Mouse (Mus musculus) forebrain, postnatal 0 days (tissue): ENCODE measurements around the gene Mov10. TPM values are rescaled to one million over a fixed set of nuclear protein-coding genes. Genes with fewer than 3 reads are reported as not detected.
A peak's percentile ranks its signal among the peaks of the same experiment; 100 is the strongest.
"Not testable (repeated sequence)": the region's sequence is repeated elsewhere in the genome, so short reads cannot be mapped to it uniquely, and the experiment has no call there.

Experiments used
- ATAC-seq: fragments of 200-750 bp; cut with Nextera tagmentation; 2 replicates; pipeline ENCODE4 v1.8.0; 2017; ENCODE audit warnings: mild to moderate bottlenecking, moderate library complexity
- DNase-seq: peaks from one replicate; pipeline ENCODE4 v3.0.0-alpha.2; 2015
- H3K27ac ChIP-seq: fragments of 300-500 bp; sonication (generic); 2 replicates; pipeline ENCODE4 v1.5.1; 2014; ENCODE audit warnings: low read depth, mild to moderate bottlenecking, antibody characterized with exemption, low read length, moderate library complexity, mixed read lengths
- H3K27me3 ChIP-seq: fragments of 300-500 bp; sonication (generic); 2 replicates; pipeline ENCODE4 v1.6.1; 2014; ENCODE audit warnings: mild to moderate bottlenecking, low read length, mixed read lengths; ENCODE audit not compliant: insufficient read depth
- H3K36me3 ChIP-seq: fragments of 300-500 bp; sonication (generic); 2 replicates; pipeline ENCODE4 v1.6.1; 2014; ENCODE audit warnings: mild to moderate bottlenecking, moderate library complexity; ENCODE audit not compliant: insufficient read depth
- H3K4me1 ChIP-seq: fragments of 300-500 bp; sonication (generic); 2 replicates; pipeline ENCODE4 v1.6.1; 2014; ENCODE audit warnings: antibody characterized with exemption; ENCODE audit not compliant: insufficient read depth
- H3K4me2 ChIP-seq: fragments of 300-500 bp; sonication (generic); 2 replicates; pipeline ENCODE4 v1.6.1; 2014; ENCODE audit warnings: low read depth, mild to moderate bottlenecking, moderate library complexity
- H3K4me3 ChIP-seq: fragments of 300-500 bp; sonication (generic); 2 replicates; pipeline ENCODE4 v1.5.1; 2014; ENCODE audit warnings: low read depth, low read length, mixed read lengths
- H3K9ac ChIP-seq: fragments of 300-500 bp; sonication (generic); 2 replicates; pipeline ENCODE4 v1.6.1; 2014; ENCODE audit warnings: mild to moderate bottlenecking
- H3K9me3 ChIP-seq: fragments of 300-500 bp; sonication (generic); 2 replicates; pipeline ENCODE4 v1.6.1; 2016; ENCODE audit warnings: low read length
- CTCF ChIP-seq: sonication (generic); IDR thresholded peaks from 2 replicates; pipeline ENCODE4 v1.5.1; 2016; ENCODE audit warnings: antibody characterized with exemption, control low read depth, low read depth
- WGBS: fragments of 180-500 bp; shearing (Covaris S2); extraction: QIAGEN DNeasy Blood & Tissue Kit; methylation state at CpG from one replicate; pipeline ENCODE4 v1.1.7; 2014; 5-methylcytosine and 5-hydroxymethylcytosine counted together
- polyA plus RNA-seq: library from polyadenylated mRNA; unstranded; fragments of >200 nt; fragmentation: Nextera tagmentation; extraction: Ambion mirVana; gene quantifications from 2 replicates; pipeline ENCODE4 v1.2.1, GENCODE M21; 2015
- total RNA-seq: library from RNA; depleted of rRNA; stranded (reverse); fragments of >200 nt; gene quantifications from 2 replicates; pipeline ENCODE4 v1.2.3, GENCODE M21; 2014

Gene Mov10
- total and polyA plus RNA-seq, 2 experiments from 2014 or later = 4.6 to 7.7 TPM

DNA sequence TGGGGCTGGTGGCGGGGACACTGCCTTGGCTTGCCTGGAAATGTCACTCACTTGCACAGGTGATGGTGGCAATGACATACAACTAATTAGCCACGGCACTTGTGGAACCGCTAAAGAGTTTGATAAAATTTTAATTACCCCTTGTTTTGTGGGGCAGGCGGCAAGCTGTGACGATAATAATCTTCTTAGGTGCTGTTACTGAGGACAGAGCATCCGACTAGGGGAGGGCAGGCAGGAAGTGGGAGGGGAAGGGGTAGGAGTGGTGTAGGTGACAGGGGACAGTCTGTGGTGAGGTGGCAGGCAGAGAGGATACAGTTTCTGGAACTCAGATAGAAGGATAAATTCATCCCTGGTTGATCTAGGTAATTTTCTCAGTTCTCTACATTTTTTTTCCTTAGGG is 46.9 kb downstream of the Mov10 start:
- no peak for TF ChIP-seq CTCF
- ATAC-seq (no peak), DNase-seq (no peak)
- Histone ChIP-seq H3K27me3 (peaks cover 3% of the 10 kb centered on the region), H3K4me3 (no peak overlapping the region), H3K27ac (no peak overlapping the region), H3K4me1 (no peaks in the 10 kb centered on the region), H3K36me3 (no peaks in the 10 kb centered on the region), H3K4me2 (no peak overlapping the region), H3K9me3 (no peaks in the 10 kb centered on the region), H3K9ac (no peak overlapping the region)
- 40% methylated on average over 6 of the region's 6 CpGs for WGBS

DNA sequence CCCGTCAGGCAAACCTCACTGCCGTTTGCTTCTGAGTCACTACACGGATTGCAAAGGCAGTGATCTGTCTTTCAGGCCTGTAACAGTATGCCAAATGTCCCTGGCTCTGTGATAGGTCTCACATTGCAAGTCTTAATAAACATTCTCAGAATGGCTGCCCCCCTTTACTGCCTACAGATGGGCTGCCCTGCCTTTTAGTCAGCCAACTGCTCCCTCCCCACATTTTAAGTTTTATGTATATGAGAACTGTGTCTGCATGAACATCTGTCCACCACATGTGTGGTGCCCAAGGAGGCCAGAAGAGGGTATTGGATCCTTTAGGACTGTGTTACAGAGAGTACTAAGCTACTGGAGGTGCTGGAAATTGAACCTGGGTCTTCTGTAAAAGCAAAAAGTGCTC is 47.4 kb downstream of the Mov10 start:
- no peak overlapping the region for H3K4me3 ChIP-seq
- no peak overlapping the region for H3K4me2 ChIP-seq
- no peak for ATAC-seq
- H3K27ac ChIP-seq = no peak overlapping the region
- no peak for DNase-seq
- 82% methylated on average over 3 of the region's 3 CpGs for WGBS
- no peak overlapping the region for H3K9ac ChIP-seq
- H3K36me3 ChIP-seq = no peaks in the 10 kb centered on the region
- no peak for TF ChIP-seq CTCF
- no peaks in the 10 kb centered on the region for H3K4me1 ChIP-seq
- no peaks in the 10 kb centered on the region for H3K27me3 ChIP-seq
- H3K9me3 ChIP-seq = no peaks in the 10 kb centered on the region

DNA sequence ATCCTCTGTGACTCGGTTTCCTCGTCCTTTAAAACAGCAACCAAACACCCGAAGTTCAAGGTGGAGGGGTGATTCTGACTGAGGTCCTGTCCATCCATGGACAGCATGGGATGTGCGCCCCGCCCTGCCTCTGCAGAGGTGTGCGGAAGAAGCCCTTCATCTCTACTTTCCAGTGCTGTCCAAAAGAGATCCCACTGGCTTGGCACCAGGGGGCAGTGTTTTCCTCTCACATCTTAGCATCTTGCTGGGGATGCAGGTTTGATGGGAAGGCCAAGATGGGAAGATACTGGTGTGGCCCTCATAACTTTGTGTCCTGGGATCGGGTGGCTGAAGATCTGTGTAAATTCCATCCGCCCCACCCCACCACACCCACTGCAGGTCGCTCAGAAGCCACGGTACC is 48.3 kb downstream of the Mov10 start:
- DNase-seq (no peak), ATAC-seq (no peak)
- Histone ChIP-seq H3K27me3 (no peaks in the 10 kb centered on the region), H3K9ac (no peak overlapping the region), H3K36me3 (no peaks in the 10 kb centered on the region), H3K4me1 (no peaks in the 10 kb centered on the region), H3K9me3 (no peaks in the 10 kb centered on the region), H3K27ac (no peak overlapping the region), H3K4me2 (no peak overlapping the region), H3K4me3 (no peak overlapping the region)
- peak; percentile 67 for TF ChIP-seq CTCF
- 57% methylated on average over 10 of the region's 10 CpGs for WGBS

DNA sequence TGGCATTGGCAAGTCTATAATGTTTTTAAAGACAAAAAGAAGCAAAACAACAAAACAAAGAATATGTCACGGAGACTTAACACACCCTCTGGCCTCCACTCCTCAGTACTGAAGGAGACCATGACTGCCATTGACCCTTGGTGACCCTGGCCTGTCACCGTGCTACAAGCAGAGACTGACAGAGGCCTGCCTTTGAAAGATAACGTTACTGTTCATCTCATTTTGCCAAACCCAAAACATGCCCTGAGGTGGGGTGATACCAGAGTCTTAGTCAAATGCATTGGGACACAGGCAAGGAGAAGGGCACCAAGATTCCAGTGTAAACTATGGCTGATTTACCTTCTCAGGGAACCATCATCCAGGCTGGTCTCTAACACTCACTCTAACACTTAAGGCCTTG is 49.2 kb downstream of the Mov10 start:
- ATAC-seq (no peak), DNase-seq (no peak)
- Histone ChIP-seq H3K4me3 (no peak overlapping the region), H3K9me3 (no peaks in the 10 kb centered on the region), H3K4me1 (no peaks in the 10 kb centered on the region), H3K4me2 (no peak overlapping the region), H3K27ac (no peak overlapping the region), H3K27me3 (no peaks in the 10 kb centered on the region), H3K9ac (no peak overlapping the region), H3K36me3 (no peaks in the 10 kb centered on the region)
- 71% methylated on average over 3 of the region's 3 CpGs for WGBS
- no peak for TF ChIP-seq CTCF

DNA sequence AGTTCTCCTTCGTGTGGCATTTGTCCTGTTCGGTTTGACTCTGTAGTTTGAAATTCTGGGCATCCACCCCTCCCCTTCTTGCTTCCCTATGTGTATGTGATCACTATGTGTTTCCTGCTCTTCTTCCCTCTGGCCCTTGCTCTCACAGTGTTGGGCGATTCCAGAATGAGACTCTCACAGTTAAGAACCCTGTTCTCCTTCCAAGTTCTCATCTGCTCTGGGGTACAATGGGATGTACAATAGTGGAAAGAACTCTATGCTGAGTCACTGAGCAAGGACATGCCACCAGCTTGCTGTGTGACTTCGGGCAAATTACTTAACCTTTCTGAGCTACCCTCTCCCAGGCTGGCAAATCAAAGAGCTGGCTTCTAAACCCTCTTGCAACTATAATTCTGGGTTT is 50.6 kb downstream of the Mov10 start:
- Histone ChIP-seq H3K36me3 (no peaks in the 10 kb centered on the region), H3K9ac (no peak overlapping the region), H3K4me3 (no peak overlapping the region), H3K9me3 (no peaks in the 10 kb centered on the region), H3K27me3 (no peaks in the 10 kb centered on the region), H3K4me1 (no peaks in the 10 kb centered on the region), H3K27ac (no peak overlapping the region), H3K4me2 (no peak overlapping the region)
- ATAC-seq (no peak), DNase-seq (no peak)
- no peak for TF ChIP-seq CTCF
- 83% methylated on average over 4 of the region's 4 CpGs for WGBS

DNA sequence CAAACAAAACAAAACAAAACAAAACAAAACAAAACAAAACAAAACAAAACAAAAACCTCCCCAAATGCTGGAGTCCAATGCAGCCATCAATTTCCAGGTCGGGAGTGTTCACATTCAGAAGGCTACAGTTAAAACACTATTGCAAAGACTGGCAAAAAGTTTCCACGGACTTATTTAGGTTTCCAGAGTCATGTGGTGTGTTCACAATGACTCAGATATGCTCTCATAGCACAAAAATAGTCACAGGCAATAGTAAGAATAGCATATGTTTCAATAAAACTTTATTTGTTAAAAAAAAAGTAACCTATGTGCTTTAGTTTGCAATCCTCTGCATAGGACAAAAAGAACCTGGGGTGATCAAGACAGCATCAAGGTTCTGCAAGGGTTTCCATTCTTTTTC is 51.2 kb downstream of the Mov10 start:
- Histone ChIP-seq H3K9me3 (no peaks in the 10 kb centered on the region), H3K27ac (no peak overlapping the region), H3K27me3 (no peaks in the 10 kb centered on the region), H3K4me2 (no peak overlapping the region), H3K9ac (no peak overlapping the region), H3K4me3 (no peak overlapping the region), H3K4me1 (no peaks in the 10 kb centered on the region), H3K36me3 (no peaks in the 10 kb centered on the region)
- TF ChIP-seq CTCF = no peak
- WGBS = 76% methylated on average over 2 of the region's 2 CpGs
- ATAC-seq = no peak
- DNase-seq = no peak

DNA sequence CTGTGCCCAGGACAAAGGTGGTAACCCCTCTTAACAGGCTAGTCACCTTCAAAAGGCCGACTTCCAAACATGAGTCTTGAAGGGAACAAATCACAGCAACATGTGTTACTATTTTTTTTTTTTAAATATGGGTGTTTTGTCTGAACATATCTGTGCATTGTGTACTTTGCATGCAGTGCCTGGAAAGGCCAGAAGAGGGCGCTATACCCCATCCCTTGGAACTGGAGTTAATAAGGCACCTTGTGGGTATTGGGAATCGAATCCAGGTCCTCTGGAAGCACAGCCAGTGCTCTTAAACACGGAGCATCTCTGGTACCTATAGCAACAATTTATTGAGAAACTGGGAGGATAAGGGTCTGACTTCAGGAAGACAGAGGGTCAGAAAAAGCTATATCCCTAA is 53.3 kb downstream of the Mov10 start:
- H3K36me3 ChIP-seq = no peaks in the 10 kb centered on the region
- H3K4me2 ChIP-seq = no peak overlapping the region
- TF ChIP-seq CTCF = peak; percentile 56
- H3K27me3 ChIP-seq = no peaks in the 10 kb centered on the region
- H3K9ac ChIP-seq = no peak overlapping the region
- H3K9me3 ChIP-seq = no peaks in the 10 kb centered on the region
- ATAC-seq = no peak
- H3K27ac ChIP-seq = no peak overlapping the region
- H3K4me3 ChIP-seq = no peak overlapping the region
- DNase-seq = no peak
- no peaks in the 10 kb centered on the region for H3K4me1 ChIP-seq
- WGBS = 25% methylated on average over 4 of the region's 4 CpGs

DNA sequence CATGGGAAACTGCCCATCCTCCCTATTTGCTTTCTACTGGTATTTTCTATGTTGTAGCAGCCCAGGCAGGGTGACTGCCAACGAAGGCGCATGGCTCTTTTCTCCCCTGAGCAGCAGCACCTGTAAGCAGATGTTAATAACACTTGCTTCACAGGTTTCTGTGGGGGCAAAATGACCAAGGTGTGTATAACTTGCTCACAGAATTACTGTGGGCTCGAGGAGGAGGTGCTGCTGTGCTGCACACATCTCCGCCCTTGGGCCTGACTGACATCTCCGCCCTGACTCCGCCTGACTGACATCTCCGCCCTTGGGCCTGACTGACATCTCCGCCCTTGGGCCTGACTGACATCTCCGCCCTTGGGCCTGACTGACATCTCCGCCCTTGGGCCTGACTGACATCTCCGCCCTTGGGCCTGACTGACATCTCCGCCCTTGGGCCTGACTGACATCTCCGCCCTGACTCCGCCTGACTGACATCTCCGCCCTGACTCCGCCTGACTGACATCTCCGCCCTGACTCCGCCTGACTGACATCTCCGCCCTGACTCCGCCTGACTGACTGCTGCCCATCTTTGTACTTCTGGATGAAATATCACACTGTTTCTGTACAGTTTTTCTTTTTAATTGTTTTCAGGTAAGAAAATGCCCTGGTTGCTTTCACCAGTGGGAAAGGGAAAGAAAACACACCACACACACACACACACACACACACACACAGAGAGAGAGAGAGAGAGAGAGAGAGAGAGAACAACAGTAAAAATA is 56.1 kb downstream of the Mov10 start:
- H3K4me2 ChIP-seq, DNase-seq, H3K9ac ChIP-seq, H3K4me3 ChIP-seq, H3K4me1 ChIP-seq, H3K36me3 ChIP-seq, H3K27me3 ChIP-seq, H3K27ac ChIP-seq, H3K9me3 ChIP-seq, ATAC-seq: not testable (repeated sequence)
- WGBS = 28% methylated on average over 18 of the region's 20 CpGs
